Mouse (Mus musculus): Measurements from ENCODE around the gene Actrt2.

- no peak for TF ChIP-seq EP300 (IDR thresholded peaks at IDR 0.05; ENCODE audit: low read depth)
- no peak for TF ChIP-seq CTCF (IDR thresholded peaks at IDR 0.05; ENCODE audit: low read depth)
Measured at GRCm38 (mm10) chr4:154623241-154623640, 44.4 kb downstream of the Actrt2 start.
